Mouse (Mus musculus): Measurements from ENCODE around the gene Muc4.

GRCm38 (mm10) chr16:32831501-32831900, 95.8 kb downstream of the Muc4 start:
- TF ChIP-seq POLR2A (IDR thresholded peaks at IDR 0.05; ENCODE audit: extremely low read depth, insufficient read depth, low read length), result no peak
- TF ChIP-seq CTCF (IDR thresholded peaks at IDR 0.05; ENCODE audit: low read depth, low read length), result no peak
